Mouse (Mus musculus): Measurements from ENCODE around the gene Mapk10. TPM values are rescaled to one million over a fixed set of nuclear protein-coding genes. Genes with fewer than 3 reads are reported as not detected.

Mapk10 gene
- polyA plus RNA-seq, 1 experiment from 2014 or later, result 2.9 TPM

- WGBS, result 73% methylated on average over 2 of the region's 2 CpGs
- no peak overlapping the region for H3K9ac ChIP-seq
- H3K36me3 ChIP-seq, result no peaks in the 10 kb centered on the region
- no peaks in the 10 kb centered on the region for H3K27me3 ChIP-seq
- no peak overlapping the region for H3K27ac ChIP-seq
- no peak overlapping the region for H3K4me3 ChIP-seq
- H3K4me2 ChIP-seq, result no peak overlapping the region
- 0 out of 2 replicates have a peak, but pooled peaks cover 4% of the 10 kb centered on the region for H3K4me1 ChIP-seq
- no peak for ATAC-seq (ENCODE audit: borderline replicate concordance, extremely low read depth, low FRiP score, low TSS enrichment)
- no peaks in the 10 kb centered on the region for H3K9me3 ChIP-seq
Observed at GRCm38 (mm10) chr5:103197796-103198325, 13.3 kb downstream of the Mapk10 start.

- Histone ChIP-seq H3K27me3 (no peaks in the 10 kb centered on the region), H3K4me2 (no peak overlapping the region), H3K4me1 (0 out of 2 replicates have a peak, but pooled peaks cover 4% of the 10 kb centered on the region), H3K27ac (no peak overlapping the region), H3K9me3 (no peaks in the 10 kb centered on the region), H3K4me3 (no peak overlapping the region), H3K36me3 (no peaks in the 10 kb centered on the region), H3K9ac (no peak overlapping the region)
- ATAC-seq (ENCODE audit: borderline replicate concordance, extremely low read depth, low FRiP score, low TSS enrichment), result no peak
- 45% methylated on average over 6 of the region's 6 CpGs for WGBS
Observed at GRCm38 (mm10) chr5:103194549-103194948, 16.6 kb downstream of the Mapk10 start.

GRCm38 (mm10) chr5:103193700-103194099 lies 17.4 kb downstream of the Mapk10 start:
- H3K27ac ChIP-seq, result no peak overlapping the region
- no peak overlapping the region for H3K4me3 ChIP-seq
- 41% methylated on average over 3 of the region's 3 CpGs for WGBS
- H3K9ac ChIP-seq, result no peak overlapping the region
- H3K4me2 ChIP-seq, result no peak overlapping the region
- H3K9me3 ChIP-seq, result no peaks in the 10 kb centered on the region
- H3K36me3 ChIP-seq, result no peaks in the 10 kb centered on the region
- 0 out of 2 replicates have a peak, but pooled peaks cover 4% of the 10 kb centered on the region for H3K4me1 ChIP-seq
- ATAC-seq (ENCODE audit: borderline replicate concordance, extremely low read depth, low FRiP score, low TSS enrichment), result no peak
- no peaks in the 10 kb centered on the region for H3K27me3 ChIP-seq

GRCm38 (mm10) chr5:103191577-103191976 lies 19.6 kb downstream of the Mapk10 start:
- Histone ChIP-seq H3K27me3 (no peaks in the 10 kb centered on the region), H3K27ac (no peak overlapping the region), H3K9ac (no peak overlapping the region), H3K4me3 (no peak overlapping the region), H3K36me3 (no peaks in the 10 kb centered on the region), H3K4me2 (no peak overlapping the region), H3K9me3 (no peaks in the 10 kb centered on the region), H3K4me1 (0 out of 2 replicates have a peak, but pooled peaks cover 4% of the 10 kb centered on the region)
- WGBS, result 42% methylated on average over 4 of the region's 4 CpGs
- ATAC-seq (ENCODE audit: borderline replicate concordance, extremely low read depth, low FRiP score, low TSS enrichment), result no peak

GRCm38 (mm10) chr5:103184256-103184655 lies 26.9 kb downstream of the Mapk10 start:
- Histone ChIP-seq H3K9me3 (no peaks in the 10 kb centered on the region), H3K9ac (no peak overlapping the region), H3K4me1 (no peaks in the 10 kb centered on the region), H3K36me3 (no peaks in the 10 kb centered on the region), H3K4me2 (no peak overlapping the region), H3K27me3 (no peaks in the 10 kb centered on the region), H3K4me3 (no peak overlapping the region), H3K27ac (no peak overlapping the region)
- 85% methylated on average over 1 of the region's 1 CpGs for WGBS
- no peak for ATAC-seq (ENCODE audit: borderline replicate concordance, extremely low read depth, low FRiP score, low TSS enrichment)

GRCm38 (mm10) chr5:103181622-103182021 lies 29.5 kb downstream of the Mapk10 start:
- 88% methylated on average over 10 of the region's 10 CpGs for WGBS
- no peak overlapping the region for H3K4me3 ChIP-seq
- no peaks in the 10 kb centered on the region for H3K4me1 ChIP-seq
- H3K4me2 ChIP-seq, result no peak overlapping the region
- ATAC-seq (ENCODE audit: borderline replicate concordance, extremely low read depth, low FRiP score, low TSS enrichment), result no peak
- H3K9me3 ChIP-seq, result no peaks in the 10 kb centered on the region
- no peak overlapping the region for H3K9ac ChIP-seq
- H3K36me3 ChIP-seq, result no peaks in the 10 kb centered on the region
- no peak overlapping the region for H3K27ac ChIP-seq
- no peaks in the 10 kb centered on the region for H3K27me3 ChIP-seq

- H3K4me2 ChIP-seq, result no peak overlapping the region
- no peak for ATAC-seq (ENCODE audit: borderline replicate concordance, extremely low read depth, low FRiP score, low TSS enrichment)
- 54% methylated on average over 5 of the region's 5 CpGs for WGBS
Observed at GRCm38 (mm10) chr5:103177010-103177409, 34.1 kb downstream of the Mapk10 start.

GRCm38 (mm10) chr5:103175989-103176388 lies 35.1 kb downstream of the Mapk10 start:
- H3K9ac ChIP-seq, result no peak overlapping the region
- no peaks in the 10 kb centered on the region for H3K36me3 ChIP-seq
- H3K9me3 ChIP-seq, result no peaks in the 10 kb centered on the region
- WGBS, result 71% methylated on average over 7 of the region's 7 CpGs
- ATAC-seq (ENCODE audit: borderline replicate concordance, extremely low read depth, low FRiP score, low TSS enrichment), result no peak
- no peak overlapping the region for H3K4me2 ChIP-seq
- no peak overlapping the region for H3K4me3 ChIP-seq
- no peak overlapping the region for H3K27ac ChIP-seq
- H3K4me1 ChIP-seq, result no peaks in the 10 kb centered on the region
- no peaks in the 10 kb centered on the region for H3K27me3 ChIP-seq

More at GRCm38 (mm10) chr5:103177010-103177409, 34.1 kb downstream of the Mapk10 start:
- no peak overlapping the region for H3K27ac ChIP-seq
- H3K9me3 ChIP-seq, result no peaks in the 10 kb centered on the region
- no peak overlapping the region for H3K4me3 ChIP-seq
- H3K9ac ChIP-seq, result no peak overlapping the region
- no peaks in the 10 kb centered on the region for H3K4me1 ChIP-seq
- no peaks in the 10 kb centered on the region for H3K27me3 ChIP-seq
- no peaks in the 10 kb centered on the region for H3K36me3 ChIP-seq

- Histone ChIP-seq H3K27ac (no peak overlapping the region), H3K9ac (no peak overlapping the region), H3K27me3 (no peaks in the 10 kb centered on the region), H3K9me3 (no peaks in the 10 kb centered on the region), H3K4me1 (no peaks in the 10 kb centered on the region), H3K4me2 (no peak overlapping the region), H3K4me3 (no peak overlapping the region), H3K36me3 (no peaks in the 10 kb centered on the region)
- no peak for ATAC-seq (ENCODE audit: borderline replicate concordance, extremely low read depth, low FRiP score, low TSS enrichment)
- 49% methylated on average over 7 of the region's 7 CpGs for whole genome bisulfite sequencing
Observed at GRCm38 (mm10) chr5:103174607-103175006, 36.5 kb downstream of the Mapk10 start.

GRCm38 (mm10) chr5:103171207-103171606 lies 39.9 kb downstream of the Mapk10 start:
- no peak for ATAC-seq (ENCODE audit: borderline replicate concordance, extremely low read depth, low FRiP score, low TSS enrichment)
- WGBS, result 89% methylated on average over 3 of the region's 3 CpGs
- Histone ChIP-seq H3K27me3 (no peaks in the 10 kb centered on the region), H3K9ac (no peak overlapping the region), H3K9me3 (no peaks in the 10 kb centered on the region), H3K36me3 (no peaks in the 10 kb centered on the region), H3K27ac (no peak overlapping the region), H3K4me3 (no peak overlapping the region), H3K4me1 (no peaks in the 10 kb centered on the region), H3K4me2 (no peak overlapping the region)

- Histone ChIP-seq H3K9ac (no peak overlapping the region), H3K27ac (no peak overlapping the region), H3K4me3 (no peak overlapping the region), H3K9me3 (no peaks in the 10 kb centered on the region), H3K36me3 (no peaks in the 10 kb centered on the region), H3K4me2 (no peak overlapping the region), H3K4me1 (no peaks in the 10 kb centered on the region), H3K27me3 (no peaks in the 10 kb centered on the region)
- 86% methylated on average over 5 of the region's 5 CpGs for WGBS
- ATAC-seq (ENCODE audit: borderline replicate concordance, extremely low read depth, low FRiP score, low TSS enrichment), result no peak
Observed at GRCm38 (mm10) chr5:103167371-103167770, 43.8 kb downstream of the Mapk10 start.

- 72% methylated on average over 2 of the region's 2 CpGs for whole genome bisulfite sequencing
- peaks cover 1% of the 10 kb centered on the region; the same call in 1 of the 2 replicates for H3K4me1 ChIP-seq
- H3K4me2 ChIP-seq, result no peak overlapping the region
- no peak overlapping the region for H3K27ac ChIP-seq
- H3K27me3 ChIP-seq, result no peaks in the 10 kb centered on the region
- no peaks in the 10 kb centered on the region for H3K9me3 ChIP-seq
- H3K36me3 ChIP-seq, result no peaks in the 10 kb centered on the region
- no peak overlapping the region for H3K4me3 ChIP-seq
- H3K9ac ChIP-seq, result no peak overlapping the region
- no peak for ATAC-seq (ENCODE audit: borderline replicate concordance, extremely low read depth, low FRiP score, low TSS enrichment)
Observed at GRCm38 (mm10) chr5:103166755-103167154, 44.4 kb downstream of the Mapk10 start.

GRCm38 (mm10) chr5:103164022-103164421 lies 47.1 kb downstream of the Mapk10 start:
- Histone ChIP-seq H3K4me3 (no peak overlapping the region), H3K4me1 (peaks cover 4% of the 10 kb centered on the region; the same call in 1 of the 2 replicates), H3K27me3 (no peaks in the 10 kb centered on the region), H3K4me2 (no peak overlapping the region), H3K9me3 (no peaks in the 10 kb centered on the region), H3K9ac (no peak overlapping the region), H3K36me3 (no peaks in the 10 kb centered on the region), H3K27ac (no peak overlapping the region)
- WGBS, result 85% methylated on average over 3 of the region's 3 CpGs
- no peak for ATAC-seq (ENCODE audit: borderline replicate concordance, extremely low read depth, low FRiP score, low TSS enrichment)

Measured in lung, embryonic 15.5 days (tissue).